Mouse (Mus musculus): ENCODE measurements around the gene Olfr281.

GRCm38 (mm10) chr15:98424326-98424725, 28.1 kb upstream of the Olfr281 start:
- TF ChIP-seq RCOR1 (IDR thresholded peaks at IDR 0.05; ENCODE audit: low read depth, low read length) (no peak), POLR2A (IDR thresholded peaks at IDR 0.05; ENCODE audit: control insufficient read depth in 1 of 2, insufficient read depth in 1 of 2, low read depth in 1 of 2, low read length in 2 of 2, poor library complexity in 1 of 2) (no peak), HCFC1 (IDR thresholded peaks at IDR 0.05; ENCODE audit: low read depth, low read length) (no peak), GATA1 (IDR thresholded peaks at IDR 0.05; ENCODE audit: low read depth, low read length) (no peak)

All from MEL (cell line).